Mouse (Mus musculus) retina, adult 2 months (tissue): ENCODE measurements around the gene Nt5c.
A peak's percentile ranks its signal among the peaks of the same experiment; 100 is the strongest.
"Not testable (repeated sequence)": the region's sequence is repeated elsewhere in the genome, so short reads cannot be mapped to it uniquely, and the experiment has no call there.

Experiments
- DNase-seq: peaks from one replicate; pipeline ENCODE4 v3.0.0-alpha.2; 2012; ENCODE audit warnings: low read depth, low spot score

The Nt5c gene

DNA sequence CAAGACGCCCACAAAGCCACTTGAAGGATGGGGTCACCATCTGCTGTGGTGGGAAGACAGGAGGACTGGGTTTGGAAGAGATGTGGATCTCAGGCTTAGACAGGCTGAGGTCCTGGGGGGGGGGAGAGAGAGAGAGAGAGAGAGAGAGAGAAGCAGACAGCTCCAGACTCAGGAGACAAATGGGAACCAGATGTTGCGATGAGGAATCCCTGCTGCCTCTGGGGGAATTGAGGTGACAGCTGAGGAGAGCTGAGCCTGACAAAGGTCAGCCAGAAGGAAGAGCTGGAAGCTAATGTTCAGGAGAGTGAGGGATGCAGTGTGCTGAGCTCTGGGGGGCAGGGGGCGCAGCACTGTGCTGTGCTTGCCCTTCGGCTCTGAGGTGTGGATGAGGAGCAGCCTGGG lies 24.4 kb downstream of the Nt5c start:
- DNase-seq, result no peak

DNA sequence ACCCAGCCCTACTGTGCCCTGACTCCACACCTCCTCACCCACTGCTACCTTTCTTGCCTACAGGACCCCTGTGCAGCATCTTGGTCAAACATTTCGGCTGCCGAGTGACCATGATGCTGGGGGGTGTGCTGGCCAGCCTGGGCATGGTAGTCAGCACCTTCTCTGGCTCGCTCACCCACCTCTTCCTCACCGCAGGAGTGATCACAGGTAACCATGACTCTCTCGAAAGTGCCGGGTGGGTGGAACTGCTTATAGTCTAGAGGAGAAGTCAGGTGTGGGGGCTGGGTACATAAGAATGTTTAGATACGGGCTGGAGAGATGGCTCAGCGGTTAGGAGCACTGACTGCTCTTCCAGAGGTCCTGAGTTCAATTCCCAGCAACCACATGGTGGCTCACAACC lies 26.8 kb downstream of the Nt5c start:
- no peak for DNase-seq

- DNase-seq, result no peak
Measured at GRCm38 (mm10) chr11:115463397-115463796, 28.3 kb downstream of the Nt5c start.

DNA sequence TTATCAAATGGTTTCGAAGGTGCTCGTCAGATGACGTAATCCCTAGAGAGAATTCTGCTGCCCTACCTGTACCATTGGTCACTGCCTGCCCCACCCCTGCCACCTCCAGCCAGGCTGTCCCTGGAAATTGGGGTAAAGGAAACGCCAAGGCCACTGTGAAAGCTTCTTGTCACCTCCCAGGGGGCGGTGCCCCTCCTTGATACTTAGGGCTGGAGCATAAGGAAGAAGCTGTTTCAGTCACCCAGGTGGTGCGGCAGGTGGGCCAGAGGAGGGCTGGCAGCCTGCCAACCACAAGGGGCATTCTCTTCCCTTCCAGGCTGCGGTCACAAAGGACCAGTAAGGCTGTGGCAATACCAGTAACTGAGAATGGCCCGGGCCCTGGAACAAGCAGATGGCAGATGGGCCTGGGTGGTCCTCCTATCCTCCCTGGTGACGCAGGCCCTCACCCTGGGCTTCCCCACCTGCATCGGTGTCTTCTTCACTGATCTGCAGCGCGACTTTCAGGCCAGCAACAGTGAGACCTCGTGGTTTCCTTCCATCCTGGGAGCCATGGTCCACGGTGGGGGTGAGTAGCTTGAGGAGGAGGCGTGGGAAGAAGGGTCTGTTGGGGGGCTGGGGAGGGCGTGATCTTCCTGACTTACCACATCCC lies 29.3 kb downstream of the Nt5c start, which contains the start of gene Slc16a5:
TSS of gene Slc16a5 (plus strand) at position 232 of the 649 bp plus-strand sequence.
- DNase-seq, result no peak

DNA sequence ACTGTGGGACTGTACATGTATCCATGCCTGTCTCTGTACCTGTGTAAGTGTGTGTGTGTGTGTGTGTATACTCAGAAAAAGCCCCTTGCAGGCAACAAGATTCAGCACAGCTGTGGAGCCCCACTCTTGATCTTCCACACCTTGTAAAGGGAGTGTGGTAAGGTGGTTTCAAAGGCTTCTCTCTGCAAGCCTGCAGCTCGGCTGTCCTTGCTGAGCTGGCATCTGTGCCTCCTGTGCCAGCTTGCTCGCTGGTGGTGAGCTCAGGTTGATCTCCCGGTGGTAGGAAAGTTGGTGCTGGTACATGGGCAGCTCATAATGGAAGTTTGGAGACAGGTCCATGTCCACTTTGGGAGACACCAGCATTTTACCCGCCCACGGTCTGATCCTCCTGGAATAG lies 29.8 kb downstream of the Nt5c start:
- DNase-seq, result no peak

GRCm38 (mm10) chr11:115460976-115461375 lies 30.7 kb downstream of the Nt5c start:
- DNase-seq, result no peak

DNA sequence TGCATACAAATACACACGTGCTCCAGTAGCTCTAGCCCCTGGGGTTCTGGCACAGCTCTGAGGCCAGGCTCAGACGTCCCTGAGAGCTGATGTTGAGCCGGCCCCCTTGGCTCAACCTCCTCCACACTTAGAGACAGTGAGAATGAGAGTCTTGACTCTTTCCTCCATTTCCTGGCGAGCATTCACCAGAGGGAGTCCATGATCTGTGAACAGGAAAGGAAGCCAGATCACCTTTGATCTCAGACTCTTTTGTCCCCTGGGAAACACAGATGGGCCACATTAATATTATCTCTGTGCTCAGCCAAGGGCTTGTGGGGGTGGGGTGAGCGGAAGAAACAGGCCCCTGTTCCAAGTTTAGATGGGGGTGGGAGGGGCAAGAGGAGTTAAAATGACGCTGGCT lies 34.3 kb downstream of the Nt5c start:
- DNase-seq, result no peak

DNA sequence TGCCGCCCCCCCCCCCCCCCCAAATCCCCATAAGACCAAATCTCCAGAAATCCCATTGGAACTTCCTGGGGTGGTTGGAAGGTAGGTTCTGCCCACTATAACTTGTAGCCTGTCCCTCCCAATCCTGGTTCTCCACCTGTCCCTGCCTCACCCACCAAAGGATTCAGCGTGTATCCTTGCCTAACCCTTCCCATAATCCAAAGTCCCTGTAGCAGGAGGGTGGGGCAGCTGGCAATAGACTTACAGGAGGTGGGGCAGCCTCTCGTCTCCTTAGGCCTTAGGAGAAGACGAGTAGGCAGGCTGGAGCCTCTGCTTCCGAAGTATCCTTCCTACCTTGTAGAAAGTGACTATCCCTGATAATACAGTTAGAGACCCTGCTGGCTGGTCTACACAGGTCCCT lies 35.5 kb downstream of the Nt5c start:
- DNase-seq, result no peak

DNA sequence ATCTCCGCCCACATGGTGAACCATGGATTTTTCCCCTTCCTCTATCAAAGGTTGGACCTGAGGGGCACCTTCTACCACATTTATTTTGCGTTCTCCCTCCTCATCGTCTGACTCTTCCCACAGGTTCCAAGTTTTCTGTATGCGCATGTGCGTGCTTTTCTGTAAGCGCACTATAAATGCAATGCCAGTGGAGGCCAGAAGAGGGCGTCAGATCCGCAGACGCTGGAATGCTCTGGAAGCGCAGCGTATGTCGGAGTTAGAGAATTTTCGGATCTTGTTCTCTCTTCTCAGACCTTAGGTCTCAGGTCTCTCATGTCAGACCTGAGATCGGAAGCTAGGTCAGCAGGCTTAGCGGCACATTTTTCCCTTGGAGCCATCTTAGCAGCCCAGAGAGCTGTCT lies 36.0 kb downstream of the Nt5c start:
- no peak for DNase-seq

DNA sequence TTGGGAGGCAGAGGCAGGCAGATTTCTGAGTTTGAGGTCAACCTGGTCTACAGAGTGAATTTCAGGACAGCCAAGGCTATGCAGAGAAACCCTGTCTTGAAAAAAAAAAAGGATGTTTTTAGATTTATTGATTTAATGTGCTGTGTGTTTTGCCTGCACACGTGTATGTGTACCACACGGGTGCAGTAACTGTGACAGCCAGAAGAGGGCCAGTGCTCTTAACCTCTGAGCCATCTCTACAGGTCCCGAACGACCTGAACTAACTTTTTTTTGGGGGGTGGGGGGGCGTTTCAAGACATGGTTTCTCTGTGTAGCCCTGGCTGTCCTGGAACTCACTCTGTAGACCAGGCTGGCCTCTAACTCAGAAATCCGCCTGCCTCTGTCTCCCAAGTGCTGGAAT lies 36.8 kb downstream of the Nt5c start:
- DNase-seq, result not testable (repeated sequence)

DNA sequence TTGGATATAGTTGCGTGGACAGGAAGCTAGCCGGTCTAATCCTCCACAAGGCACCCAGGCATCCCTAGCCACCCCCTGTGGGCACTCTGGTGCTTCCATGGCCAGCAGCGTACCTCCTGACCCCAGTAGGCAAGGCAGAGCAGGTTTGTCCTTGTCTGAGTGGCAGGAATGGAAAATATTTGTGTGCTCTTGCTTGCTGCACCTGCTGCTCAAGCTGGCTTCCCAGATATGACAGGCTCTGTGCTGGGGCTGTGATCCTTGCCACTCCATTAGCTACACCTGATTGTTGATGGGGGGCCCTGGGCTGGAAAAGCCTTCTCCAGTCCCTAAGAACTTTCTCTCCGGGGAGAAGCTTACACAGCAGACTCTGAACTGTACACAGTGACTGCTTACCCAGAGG lies 38.4 kb downstream of the Nt5c start:
- no peak for DNase-seq

GRCm38 (mm10) chr11:115452281-115452860 lies 39.3 kb downstream of the Nt5c start:
- DNase-seq, result peak; percentile 66

GRCm38 (mm10) chr11:115451781-115452241 lies 39.9 kb downstream of the Nt5c start:
- DNase-seq, result no peak

GRCm38 (mm10) chr11:115450176-115450575 lies 41.5 kb downstream of the Nt5c start:
- DNase-seq, result no peak

DNA sequence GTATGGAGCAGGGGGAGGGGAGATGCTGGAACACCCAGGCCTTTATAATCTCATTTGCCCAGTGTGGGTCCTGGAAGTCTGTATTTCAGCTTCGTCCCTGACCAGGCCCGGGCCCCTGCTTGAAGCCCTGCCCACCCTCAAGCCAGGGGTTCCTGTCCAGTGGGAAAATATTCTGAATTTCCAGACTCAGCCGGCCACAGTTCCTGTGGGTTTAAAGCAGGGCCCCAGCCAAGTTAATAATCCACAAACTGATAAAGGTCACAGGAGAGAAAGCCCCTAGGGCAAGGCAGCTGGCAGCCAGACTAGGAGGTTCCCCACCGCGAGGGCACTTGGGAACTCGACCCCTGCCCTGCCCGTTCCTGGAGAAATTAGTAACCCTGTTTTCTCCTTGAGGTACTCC lies 42.7 kb downstream of the Nt5c start:
- no peak for DNase-seq

DNA sequence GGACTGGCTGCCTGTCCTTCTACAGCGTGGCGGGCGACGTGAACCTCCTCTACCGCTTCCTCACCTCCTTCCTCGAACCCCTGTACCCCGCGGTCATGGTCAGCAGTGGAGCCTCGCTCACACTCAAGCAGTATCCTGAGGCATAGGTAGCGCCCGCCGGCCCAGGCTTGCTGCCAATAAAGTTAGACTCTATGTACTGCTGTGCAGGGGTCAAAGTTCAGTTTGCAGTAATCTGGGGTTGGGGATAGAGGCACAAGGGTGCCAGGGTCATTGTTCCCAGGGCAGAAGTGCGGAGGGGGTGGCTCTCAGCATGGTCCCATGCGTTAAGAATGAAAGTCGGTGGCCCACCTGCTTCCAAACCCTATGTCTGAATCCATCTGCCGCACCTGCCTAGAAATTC lies 43.6 kb downstream of the Nt5c start:
- no peak for DNase-seq

DNA sequence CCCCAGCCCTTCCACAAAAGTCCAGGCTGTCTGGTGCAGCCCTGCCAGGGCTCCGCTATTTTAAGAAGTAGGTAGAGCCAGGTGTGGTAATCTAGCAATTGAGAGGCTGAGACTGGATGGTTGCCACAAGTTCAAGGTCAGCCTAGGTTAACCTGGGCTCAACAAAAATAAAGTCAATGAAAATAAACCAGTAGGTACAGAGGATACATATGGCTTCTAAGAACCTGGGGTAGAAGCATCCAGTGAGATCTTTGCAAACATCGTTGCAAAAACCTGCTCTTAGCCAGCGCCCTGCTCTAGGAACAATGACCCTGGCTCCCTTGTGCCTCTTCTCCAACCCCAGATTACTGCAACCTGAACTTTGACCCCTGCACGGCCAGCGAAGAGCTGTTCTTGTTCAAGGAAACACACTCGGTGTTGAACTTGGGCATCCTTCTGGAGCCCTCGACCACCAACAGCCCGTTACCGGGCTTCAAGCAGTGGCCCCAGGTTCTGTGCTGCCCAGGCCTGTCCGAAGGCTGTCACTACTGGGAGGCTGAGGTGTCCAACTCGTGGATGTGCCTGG lies 44.3 kb downstream of the Nt5c start:
- no peak for DNase-seq

DNA sequence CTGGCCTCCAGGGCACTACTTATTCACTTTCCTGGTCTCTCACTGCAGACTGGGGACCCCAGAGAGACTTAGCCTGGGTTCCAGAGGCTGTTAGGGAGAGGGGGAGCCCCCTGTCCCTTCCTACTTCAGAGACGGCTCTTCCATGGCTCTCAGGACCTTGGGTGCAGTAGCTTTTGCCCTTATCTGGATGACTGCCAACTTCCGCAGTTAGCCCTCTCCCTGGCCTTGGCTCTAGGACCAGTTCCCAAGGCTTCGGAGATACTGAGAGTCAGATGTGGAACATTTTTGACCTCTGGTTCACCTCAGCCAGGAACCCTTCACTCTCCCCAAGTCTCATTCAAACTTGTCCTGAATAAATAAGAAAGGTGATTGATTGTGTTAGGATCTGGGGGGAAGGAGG lies 44.8 kb downstream of the Nt5c start:
- no peak for DNase-seq

DNA sequence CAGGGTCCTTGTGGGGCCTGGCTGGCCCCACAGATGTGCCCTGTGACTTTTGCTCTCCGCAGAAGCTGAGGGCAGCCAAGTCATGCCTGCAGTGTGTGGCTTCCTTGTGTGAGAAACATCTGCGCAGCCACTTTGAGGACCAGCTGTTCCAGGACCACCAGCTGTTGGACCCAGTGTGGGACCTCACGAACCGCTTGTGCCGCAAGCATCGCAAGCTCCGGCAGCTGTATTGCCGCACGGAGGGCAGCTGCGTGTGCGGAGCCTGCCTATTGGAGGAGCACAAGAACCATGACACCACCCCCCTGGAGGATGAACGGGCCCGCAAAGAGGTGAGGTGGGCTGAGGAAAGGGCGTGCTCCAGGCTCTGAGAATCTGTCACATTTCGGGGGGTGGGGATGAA lies 50.2 kb downstream of the Nt5c start:
- DNase-seq, result no peak
